Mouse (Mus musculus) layer of hippocampus, adult 2 months (tissue): ENCODE measurements around the gene Fam229b. TPM values are rescaled to one million over a fixed set of nuclear protein-coding genes. Genes with fewer than 3 reads are reported as not detected.

Source experiments
- DNase-seq, 2 experiments: peaks; one replicate each; pipeline ENCODE4 v3.0.0; 2022; ENCODE audit warnings: low spot score in 2 of 2
- H3K27ac ChIP-seq: fragments of 200-600 bp; 2 replicates; pipeline ENCODE4 v1.8.1; 2022
- H3K4me3 ChIP-seq: fragments of 200-600 bp; 2 replicates; pipeline ENCODE4 v1.8.1; 2022; ENCODE audit warnings: mild to moderate bottlenecking
- CTCF ChIP-seq: fragments of 200-600 bp; conservative IDR thresholded peaks from 2 replicates; pipeline ENCODE4 v1.8.1; 2022; ENCODE audit warnings: antibody characterized with exemption, mild to moderate bottlenecking, moderate library complexity
- long read RNA-seq, 2 experiments: library from polyadenylated mRNA; stranded (forward); transcript quantifications; one replicate each; pipeline ENCODE4 v2.0.0; 2021; ENCODE audit warnings: borderline mapping rate in 2 of 2
- total RNA-seq, 2 experiments: library from RNA; stranded (reverse); gene quantifications; 2 replicates each; pipeline ENCODE4 v1.2.3; 2021

The Fam229b gene
- 10 to 100 TPM; 11.2 to 12.3 TPM for total RNA-seq
- long read RNA-seq, experiment 1, partial matches to known transcripts = 1 of 8 reads
- long read RNA-seq, experiment 1, other reads (novel, unspliced or antisense) = 4 of 8 reads
- long read RNA-seq, experiment 2, transcript Fam229b-201 (5 exons, 745 nt) = major isoform, 5 of 10 reads
- long read RNA-seq, experiment 2, partial matches to known transcripts = 1 of 10 reads
- long read RNA-seq, experiment 2, other reads (novel, unspliced or antisense) = 1 of 10 reads

GRCm38 (mm10) chr10:39133462-39134310 is at the start of gene Fam229b, which contains the start of gene Tube1:
TSS of gene Fam229b (minus strand) at chr10:39133914.
TSS of gene Tube1 (plus strand) at chr10:39133976.
- TF ChIP-seq CTCF = 0 out of 2 replicates have a peak, but pooled peaks have one; percentile 2
- DNase-seq = peak; percentile 88 to 94
- Histone ChIP-seq H3K27ac (peak within 1 kb of the TSS; percentile 88), H3K4me3 (peak within 1 kb of the TSS; percentile 70)

- no peak for TF ChIP-seq CTCF
Observed at GRCm38 (mm10) chr10:39176981-39177380, 43.3 kb upstream of the Fam229b start.

GRCm38 (mm10) chr10:39173077-39173476 is 39.4 kb upstream of the Fam229b start:
- no peak for DNase-seq
- Histone ChIP-seq H3K27ac (peak overlapping the region; percentile 94), H3K4me3 (no peak overlapping the region; the same call in 1 of the 2 replicates)
- TF ChIP-seq CTCF = no peak

More at GRCm38 (mm10) chr10:39176981-39177380, 43.3 kb upstream of the Fam229b start:
- no peak overlapping the region for H3K4me3 ChIP-seq
- no peak for DNase-seq
- H3K27ac ChIP-seq = no peak overlapping the region

- H3K27ac ChIP-seq = peak overlapping the region; percentile 94
- no peak for TF ChIP-seq CTCF
Observed at GRCm38 (mm10) chr10:39172540-39172931, 38.8 kb upstream of the Fam229b start.

GRCm38 (mm10) chr10:39171603-39172539 is 38.2 kb upstream of the Fam229b start:
- H3K27ac ChIP-seq = peak overlapping the region; percentile 94
- TF ChIP-seq CTCF = peak; percentile 86
- H3K4me3 ChIP-seq = peak overlapping the region; percentile 71
- DNase-seq = peak; percentile 93 to 94

More at GRCm38 (mm10) chr10:39172540-39172931, 38.8 kb upstream of the Fam229b start:
- DNase-seq = no peak
- no peak overlapping the region; the same call in 1 of the 2 replicates for H3K4me3 ChIP-seq

DNA sequence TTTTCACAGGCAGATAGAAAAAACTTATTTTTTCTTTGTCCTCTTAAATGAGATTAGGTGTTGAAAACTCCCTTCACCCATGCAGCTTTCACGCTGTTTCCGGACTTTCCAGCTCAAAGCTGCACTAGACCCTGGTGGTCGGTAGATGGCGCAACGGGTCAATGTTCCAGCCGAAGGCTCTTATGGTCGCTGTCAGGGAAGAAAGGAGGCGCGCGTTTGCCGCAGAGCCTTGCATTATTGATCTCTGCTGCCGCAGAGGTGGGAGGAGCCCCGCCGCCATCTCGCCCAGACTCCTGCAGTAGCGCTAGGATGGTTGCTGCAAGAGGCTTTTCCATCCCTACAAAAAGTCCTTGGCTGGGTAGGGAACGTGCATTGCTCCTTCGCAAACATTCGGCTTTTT is 37.4 kb upstream of the Fam229b start:
- peak; percentile 94 for TF ChIP-seq CTCF
- DNase-seq = peak; percentile 93 to 94

DNA sequence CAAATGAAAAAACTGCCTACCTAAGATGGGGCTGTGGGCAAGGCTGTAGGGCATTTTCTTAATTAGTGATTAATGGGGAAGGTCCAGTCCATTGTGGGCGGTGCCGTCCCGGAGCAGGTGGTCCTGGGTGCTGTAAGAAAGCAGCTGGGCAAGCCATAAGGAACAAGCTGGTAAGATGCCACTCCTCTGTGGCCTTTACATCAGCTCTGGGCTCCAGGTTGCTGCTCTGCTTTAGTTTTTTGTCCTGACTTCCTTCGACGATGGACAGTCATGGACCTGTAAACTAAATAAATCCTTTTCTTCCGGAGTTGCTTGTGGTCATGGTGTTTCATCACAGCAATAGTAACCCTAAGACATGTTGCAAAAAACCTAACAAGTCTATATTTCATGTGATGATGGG is 37.0 kb upstream of the Fam229b start:
- DNase-seq = no peak
- no peak for TF ChIP-seq CTCF
- no peak overlapping the region for H3K4me3 ChIP-seq
- peak overlapping the region; percentile 94 for H3K27ac ChIP-seq

More for the DNA sequence above, 37.4 kb upstream of the Fam229b start:
- Histone ChIP-seq H3K4me3 (peak overlapping the region; percentile 71), H3K27ac (peak overlapping the region; percentile 94)

DNA sequence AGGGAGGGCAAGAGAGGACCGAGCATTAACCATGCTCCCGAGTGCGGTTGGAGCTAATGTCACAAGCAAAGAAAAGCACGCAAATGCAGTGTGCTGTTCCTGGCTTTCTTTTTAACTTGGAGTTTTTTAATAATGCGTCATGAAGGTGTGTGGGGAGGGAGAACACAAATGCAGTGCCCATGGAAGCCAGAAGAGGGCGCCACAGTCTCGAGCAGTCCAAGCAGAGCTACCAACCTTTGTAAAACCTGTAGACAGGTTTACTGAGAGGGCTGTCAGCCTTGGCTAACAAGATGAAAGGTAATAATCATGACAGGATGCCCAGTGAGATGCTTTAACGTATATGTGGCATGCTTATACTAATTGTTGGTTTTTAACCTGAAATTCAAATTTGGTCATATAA is 36.5 kb upstream of the Fam229b start:
- peak; percentile 78 to 86 for DNase-seq
- no peak overlapping the region for H3K27ac ChIP-seq
- TF ChIP-seq CTCF = peak; percentile 97
- H3K4me3 ChIP-seq = no peak overlapping the region; the same call in 1 of the 2 replicates

GRCm38 (mm10) chr10:39169642-39170041 is 35.9 kb upstream of the Fam229b start:
- peak in 1 of 2 experiments; percentile 15 for DNase-seq
- TF ChIP-seq CTCF = no peak
- Histone ChIP-seq H3K27ac (no peak overlapping the region), H3K4me3 (no peak overlapping the region; the same call in 1 of the 2 replicates)

GRCm38 (mm10) chr10:39167611-39168010 is 33.9 kb upstream of the Fam229b start:
- TF ChIP-seq CTCF = no peak

DNA sequence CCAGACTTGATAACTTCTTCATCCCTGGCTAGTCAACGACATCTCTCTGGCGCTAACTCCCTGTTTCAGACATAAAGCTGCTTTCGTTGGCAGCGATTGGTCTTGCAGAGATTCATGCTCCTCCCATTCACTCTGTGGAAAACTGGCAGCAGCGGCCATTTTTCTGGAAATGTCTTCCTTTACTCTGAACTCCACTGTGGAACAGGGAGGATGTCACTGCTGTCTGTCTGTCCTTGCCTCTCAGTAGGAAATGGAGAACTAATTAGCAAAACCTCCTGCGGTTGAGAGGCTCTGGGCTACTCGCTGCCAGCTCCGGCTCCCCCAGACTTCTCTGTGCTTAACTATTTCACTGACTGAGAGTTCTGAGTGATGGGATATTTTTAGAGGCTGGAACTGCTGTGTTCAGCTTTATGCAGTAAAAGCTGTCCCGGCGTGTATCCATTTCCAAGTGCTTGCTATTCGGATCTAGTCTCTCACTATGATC is 32.0 kb upstream of the Fam229b start:
- TF ChIP-seq CTCF = no peak
- Histone ChIP-seq H3K27ac (peak overlapping the region; percentile 92), H3K4me3 (peak overlapping the region; percentile 61)
- peak; percentile 23 to 67 for DNase-seq

More at GRCm38 (mm10) chr10:39167611-39168010, 33.9 kb upstream of the Fam229b start:
- Histone ChIP-seq H3K27ac (no peak overlapping the region), H3K4me3 (no peak overlapping the region)
- DNase-seq = no peak

DNA sequence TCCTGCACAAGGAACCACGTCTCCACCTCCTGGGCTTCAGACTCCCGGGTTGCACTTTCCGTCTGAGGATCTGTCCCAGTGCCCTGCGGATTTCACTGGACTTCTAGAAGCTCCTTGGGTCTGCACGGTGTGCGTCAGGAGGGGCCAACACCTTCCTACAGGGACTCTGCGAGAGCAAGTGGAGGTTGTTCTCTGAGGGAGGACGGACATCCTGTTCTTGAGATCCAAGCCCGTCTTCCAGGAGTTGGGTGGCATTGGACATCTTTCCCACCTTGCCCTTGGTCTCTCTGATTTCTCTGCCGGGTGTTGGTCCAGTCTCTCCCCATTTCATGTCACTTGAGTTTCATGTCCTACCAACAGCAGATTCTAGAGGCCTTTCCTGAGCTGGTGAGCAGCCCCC is 30.0 kb upstream of the Fam229b start, which contains the start of gene Ccn6:
TSS of gene Ccn6 (minus strand) at position 101 of the 400 bp plus-strand sequence.
- Histone ChIP-seq H3K4me3 (no peak within 1 kb of the TSS), H3K27ac (no peak within 1 kb of the TSS)
- DNase-seq = no peak
- TF ChIP-seq CTCF = no peak
